Mouse (Mus musculus): ENCODE measurements around the gene Dusp7. TPM values are rescaled to one million over a fixed set of nuclear protein-coding genes. Genes with fewer than 3 reads are reported as not detected.

The Dusp7 gene
- polyA plus RNA-seq, 1 experiment from 2014 or later: 13.7 TPM

DNA sequence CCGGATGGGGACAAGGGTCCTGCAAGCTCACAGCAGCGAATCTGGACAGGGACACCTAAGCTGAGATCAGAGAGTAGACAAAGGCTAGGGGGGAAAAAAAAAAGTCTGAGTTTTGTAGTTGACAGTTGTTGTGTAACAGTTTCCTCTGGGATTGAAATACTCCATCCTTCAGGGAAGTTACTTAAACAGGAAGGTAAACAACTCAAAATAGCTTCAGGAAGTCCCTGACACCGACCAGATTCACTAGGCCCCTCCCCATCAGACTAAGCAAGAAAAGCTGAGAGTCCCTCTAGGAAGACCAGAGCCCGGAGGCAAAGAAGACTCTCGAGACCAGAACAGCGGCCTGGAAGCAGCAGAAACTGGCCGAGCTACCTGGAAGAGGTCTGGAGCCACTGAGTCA is 3.1 kb upstream of the Dusp7 start:
- Histone ChIP-seq H3K27me3 (ENCODE audit: insufficient read depth, low read length) (no peaks in the 10 kb centered on the region), H3K4me1 (ENCODE audit: insufficient read depth, low read length) (peaks cover 11% of the 10 kb centered on the region), H3K36me3 (ENCODE audit: insufficient read depth, low read length) (no peaks in the 10 kb centered on the region), H3K9ac (replicated peaks; ENCODE audit: low read length) (no peak overlapping the region; the same call in 1 of the 2 replicates), H3K9me3 (ENCODE audit: low read length) (no peaks in the 10 kb centered on the region), H3K4me3 (ENCODE audit: low read length) (no peak overlapping the region), H3K27ac (ENCODE audit: low read length) (peak overlapping the region; percentile 39), H3K4me2 (replicated peaks; ENCODE audit: low read depth, low read length) (no peak overlapping the region)
- WGBS: 74% methylated on average over 7 of the region's 7 CpGs
- ATAC-seq (ENCODE audit: low FRiP score, low TSS enrichment): no peak

DNA sequence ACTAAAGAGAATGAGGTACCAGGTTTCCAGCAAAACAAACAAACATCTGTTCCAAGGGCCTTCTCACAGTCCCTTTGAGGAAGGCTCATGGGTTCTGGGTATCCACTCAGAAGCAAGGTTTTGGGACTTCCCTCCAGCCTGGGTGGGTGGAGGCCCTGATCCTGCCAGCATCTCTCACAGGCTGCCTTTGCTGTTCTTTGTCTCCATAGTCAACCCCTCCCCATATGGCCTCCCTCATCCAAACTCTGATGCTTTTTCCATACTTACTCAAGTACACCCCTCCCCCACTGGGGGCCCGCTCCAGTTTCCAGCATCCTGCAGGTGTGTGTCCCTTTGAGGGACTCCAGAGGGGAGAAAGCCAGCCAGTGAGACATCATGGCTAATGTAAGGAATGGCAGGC is 2.2 kb upstream of the Dusp7 start:
- WGBS: 73% methylated on average over 1 of the region's 1 CpGs
- H3K9ac ChIP-seq (replicated peaks; ENCODE audit: low read length): no peak overlapping the region
- H3K4me2 ChIP-seq (replicated peaks; ENCODE audit: low read depth, low read length): no peak overlapping the region
- ATAC-seq (ENCODE audit: low FRiP score, low TSS enrichment): no peak
- H3K27me3 ChIP-seq (ENCODE audit: insufficient read depth, low read length): no peaks in the 10 kb centered on the region
- H3K36me3 ChIP-seq (ENCODE audit: insufficient read depth, low read length): peaks cover 2% of the 10 kb centered on the region; the same call in 1 of the 2 replicates
- H3K4me3 ChIP-seq (ENCODE audit: low read length): no peak overlapping the region
- no peaks in the 10 kb centered on the region for H3K9me3 ChIP-seq (ENCODE audit: low read length)
- no peak overlapping the region for H3K27ac ChIP-seq (ENCODE audit: low read length)
- H3K4me1 ChIP-seq (ENCODE audit: insufficient read depth, low read length): peaks cover 20% of the 10 kb centered on the region

DNA sequence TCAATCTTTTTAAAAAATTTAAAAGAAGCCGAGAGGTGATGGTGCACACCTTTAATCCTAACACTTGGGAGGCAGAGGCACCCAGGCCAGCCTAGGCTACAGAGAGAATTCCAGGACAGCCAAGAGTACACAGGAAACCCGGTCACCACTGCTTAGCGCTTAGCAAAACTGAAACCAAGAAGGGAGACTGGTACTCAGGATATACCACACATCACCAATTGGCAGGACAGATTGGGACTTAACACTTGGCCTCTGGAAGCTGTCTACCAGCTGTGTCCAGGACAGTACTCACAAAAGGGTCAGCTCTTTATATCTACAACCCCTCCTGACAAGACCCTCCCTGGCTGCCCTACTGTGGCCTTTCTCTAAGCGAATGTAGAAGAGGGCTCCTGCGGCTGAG is 1.4 kb upstream of the Dusp7 start:
- WGBS: 15% methylated on average over 5 of the region's 5 CpGs
- no peak for ATAC-seq (ENCODE audit: low FRiP score, low TSS enrichment)
- Histone ChIP-seq H3K27ac (ENCODE audit: low read length) (peak overlapping the region; percentile 73), H3K4me2 (replicated peaks; ENCODE audit: low read depth, low read length) (peak overlapping the region; percentile 97), H3K36me3 (ENCODE audit: insufficient read depth, low read length) (peaks cover 6% of the 10 kb centered on the region; the same call in 1 of the 2 replicates), H3K9me3 (ENCODE audit: low read length) (no peaks in the 10 kb centered on the region), H3K27me3 (ENCODE audit: insufficient read depth, low read length) (no peaks in the 10 kb centered on the region), H3K9ac (replicated peaks; ENCODE audit: low read length) (peak overlapping the region; percentile 60), H3K4me1 (ENCODE audit: insufficient read depth, low read length) (peaks cover 28% of the 10 kb centered on the region), H3K4me3 (ENCODE audit: low read length) (peak overlapping the region; percentile 76)

DNA sequence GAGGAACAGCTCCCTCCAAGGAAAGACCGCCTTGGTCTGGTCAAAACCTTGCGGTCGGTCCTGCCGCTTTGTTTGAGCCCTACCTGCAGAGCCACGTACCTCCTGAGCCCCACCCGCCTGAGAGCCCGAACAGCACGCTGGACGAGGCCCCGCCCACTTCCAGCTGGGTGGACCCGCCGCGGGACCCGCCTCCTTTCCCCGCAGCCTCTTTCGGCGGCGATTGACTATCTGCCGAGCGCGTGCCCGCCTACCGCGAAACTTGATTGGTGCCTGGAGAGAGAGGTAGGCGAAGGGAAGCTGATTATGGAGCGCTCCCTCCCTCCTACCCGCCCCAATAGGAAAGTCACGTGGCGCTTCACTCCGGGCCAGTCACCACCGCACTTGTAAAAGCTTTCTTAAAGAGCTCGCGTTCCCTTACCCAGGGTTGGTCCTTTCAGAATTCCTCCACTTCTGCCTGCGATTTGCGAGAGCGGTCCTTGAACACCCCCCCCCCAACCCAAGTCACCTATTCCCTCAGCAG is 780 bp upstream of the Dusp7 start:
- WGBS: 0% methylated on average over 36 of the region's 36 CpGs
- peak overlapping the region; percentile 97 for H3K4me2 ChIP-seq (replicated peaks; ENCODE audit: low read depth, low read length)
- no peaks in the 10 kb centered on the region for H3K27me3 ChIP-seq (ENCODE audit: insufficient read depth, low read length)
- no peaks in the 10 kb centered on the region for H3K9me3 ChIP-seq (ENCODE audit: low read length)
- peak overlapping the region; percentile 98 for H3K27ac ChIP-seq (ENCODE audit: low read length)
- H3K4me1 ChIP-seq (ENCODE audit: insufficient read depth, low read length): peaks cover 34% of the 10 kb centered on the region
- peak overlapping the region; percentile 76 for H3K4me3 ChIP-seq (ENCODE audit: low read length)
- H3K36me3 ChIP-seq (ENCODE audit: insufficient read depth, low read length): peaks cover 11% of the 10 kb centered on the region; the same call in 1 of the 2 replicates
- peak; percentile 91 for ATAC-seq (ENCODE audit: low FRiP score, low TSS enrichment)
- H3K9ac ChIP-seq (replicated peaks; ENCODE audit: low read length): peak overlapping the region; percentile 87

DNA sequence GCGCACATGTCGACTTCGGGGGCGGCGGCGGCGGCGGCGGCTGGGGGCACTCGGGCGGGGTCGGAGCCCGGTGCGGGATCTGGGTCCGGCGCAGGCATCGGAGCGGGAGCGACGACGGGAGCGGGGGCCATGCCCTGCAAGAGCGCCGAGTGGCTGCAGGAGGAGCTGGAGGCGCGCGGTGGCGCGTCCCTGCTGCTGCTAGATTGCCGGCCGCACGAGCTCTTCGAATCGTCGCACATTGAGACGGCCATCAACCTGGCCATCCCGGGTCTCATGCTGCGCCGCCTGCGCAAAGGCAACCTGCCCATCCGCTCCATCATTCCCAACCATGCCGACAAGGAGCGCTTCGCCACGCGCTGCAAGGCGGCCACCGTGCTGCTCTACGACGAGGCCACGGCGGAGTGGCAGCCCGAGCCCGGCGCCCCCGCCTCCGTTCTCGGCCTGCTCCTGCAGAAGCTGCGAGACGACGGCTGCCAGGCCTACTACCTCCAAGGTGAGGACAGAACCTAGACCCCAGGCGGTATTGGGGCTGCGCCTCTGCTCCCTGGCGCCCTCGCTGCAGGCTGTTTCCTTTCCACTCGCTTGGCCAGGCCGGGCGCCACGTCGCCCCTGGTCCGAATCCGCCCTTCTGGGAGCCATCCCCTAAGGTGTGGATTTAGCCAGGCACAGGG is 534 bp downstream of the Dusp7 start:
- no peak for ATAC-seq (ENCODE audit: low FRiP score, low TSS enrichment)
- H3K9me3 ChIP-seq (ENCODE audit: low read length): no peaks in the 10 kb centered on the region
- H3K36me3 ChIP-seq (ENCODE audit: insufficient read depth, low read length): peaks cover 23% of the 10 kb centered on the region
- H3K27ac ChIP-seq (ENCODE audit: low read length): peak overlapping the region; percentile 98
- under 1% methylated on average over 69 of the region's 72 CpGs for WGBS
- peak overlapping the region; percentile 76 for H3K4me3 ChIP-seq (ENCODE audit: low read length)
- peaks cover 37% of the 10 kb centered on the region for H3K4me1 ChIP-seq (ENCODE audit: insufficient read depth, low read length)
- H3K9ac ChIP-seq (replicated peaks; ENCODE audit: low read length): peak overlapping the region; percentile 87
- H3K4me2 ChIP-seq (replicated peaks; ENCODE audit: low read depth, low read length): peak overlapping the region; percentile 97
- H3K27me3 ChIP-seq (ENCODE audit: insufficient read depth, low read length): no peaks in the 10 kb centered on the region

DNA sequence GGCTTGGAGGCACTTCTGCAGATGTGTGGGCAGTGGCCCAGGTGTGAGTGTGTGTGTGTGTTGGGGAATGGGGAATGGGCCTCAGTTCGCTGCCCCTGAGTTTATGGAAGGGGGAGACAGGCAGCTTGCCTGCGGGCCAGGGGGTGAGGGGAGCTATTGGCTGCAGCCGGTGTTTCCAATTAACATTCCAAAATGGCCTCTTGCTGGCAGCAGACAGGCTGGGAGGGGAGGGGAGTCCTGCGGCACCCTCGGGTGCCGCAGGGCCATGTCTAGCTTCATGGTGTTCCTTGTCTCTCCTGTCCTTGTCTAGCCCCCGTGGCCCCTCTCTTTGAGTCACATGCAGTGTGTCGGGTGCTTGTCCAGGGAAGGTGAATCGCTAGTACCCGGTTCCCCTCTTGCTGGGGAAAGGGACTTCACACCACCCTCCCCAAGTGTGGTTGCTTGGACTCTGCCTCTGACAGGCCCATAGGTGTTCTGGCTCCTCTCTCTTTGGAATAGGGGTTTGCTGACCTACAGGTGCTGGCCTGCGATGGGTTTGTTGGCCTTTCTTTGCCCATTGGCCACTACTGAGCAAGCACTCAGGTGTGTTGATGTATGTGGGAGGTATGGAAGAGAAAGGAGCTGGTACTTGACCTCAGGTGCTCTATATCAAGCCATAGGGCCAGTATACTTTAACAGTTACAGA is 1.5 kb downstream of the Dusp7 start:
- 7% methylated on average over 11 of the region's 11 CpGs for WGBS
- H3K4me1 ChIP-seq (ENCODE audit: insufficient read depth, low read length): peaks cover 37% of the 10 kb centered on the region

DNA sequence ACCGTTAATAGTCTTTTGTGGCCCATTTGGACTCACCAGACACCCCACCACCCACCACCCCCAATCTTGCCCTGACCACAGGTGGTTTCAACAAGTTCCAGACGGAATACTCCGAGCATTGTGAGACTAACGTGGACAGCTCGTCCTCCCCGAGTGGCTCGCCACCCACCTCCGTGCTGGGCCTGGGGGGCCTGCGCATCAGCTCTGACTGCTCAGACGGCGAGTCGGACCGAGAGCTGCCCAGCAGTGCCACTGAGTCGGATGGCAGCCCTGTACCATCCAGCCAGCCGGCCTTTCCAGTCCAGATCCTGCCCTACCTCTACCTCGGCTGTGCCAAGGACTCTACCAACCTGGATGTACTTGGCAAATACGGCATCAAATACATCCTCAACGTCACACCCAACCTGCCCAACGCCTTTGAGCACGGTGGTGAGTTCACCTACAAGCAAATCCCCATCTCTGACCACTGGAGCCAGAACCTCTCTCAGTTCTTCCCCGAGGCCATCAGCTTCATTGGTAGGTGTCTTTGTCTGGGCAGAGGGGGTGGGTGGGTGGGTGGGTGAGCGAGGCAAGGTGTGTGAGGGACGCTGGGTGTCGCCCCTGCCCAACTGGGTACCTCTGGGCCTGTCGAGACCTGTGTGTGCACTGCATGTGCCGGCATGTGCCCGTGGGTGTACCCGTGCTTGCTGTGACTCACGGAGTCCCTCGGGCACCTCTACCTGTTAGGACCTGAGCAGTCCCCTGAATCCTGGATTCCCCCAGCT is 2.4 kb downstream of the Dusp7 start:
- no peaks in the 10 kb centered on the region for H3K9me3 ChIP-seq (ENCODE audit: low read length)
- H3K4me1 ChIP-seq (ENCODE audit: insufficient read depth, low read length): peaks cover 37% of the 10 kb centered on the region
- H3K4me3 ChIP-seq (ENCODE audit: low read length): peak overlapping the region; percentile 76
- H3K36me3 ChIP-seq (ENCODE audit: insufficient read depth, low read length): peaks cover 31% of the 10 kb centered on the region
- peak overlapping the region; percentile 89 for H3K27ac ChIP-seq (ENCODE audit: low read length)
- ATAC-seq (ENCODE audit: low FRiP score, low TSS enrichment): no peak
- peak overlapping the region; percentile 97 for H3K4me2 ChIP-seq (replicated peaks; ENCODE audit: low read depth, low read length)
- H3K27me3 ChIP-seq (ENCODE audit: insufficient read depth, low read length): no peaks in the 10 kb centered on the region
- H3K9ac ChIP-seq (replicated peaks; ENCODE audit: low read length): peak overlapping the region; percentile 87
- 73% methylated on average over 30 of the region's 30 CpGs for WGBS

More for the DNA sequence above, 1.5 kb downstream of the Dusp7 start:
- H3K27me3 ChIP-seq (ENCODE audit: insufficient read depth, low read length): no peaks in the 10 kb centered on the region
- no peaks in the 10 kb centered on the region for H3K9me3 ChIP-seq (ENCODE audit: low read length)
- H3K4me3 ChIP-seq (ENCODE audit: low read length): peak overlapping the region; percentile 76
- H3K27ac ChIP-seq (ENCODE audit: low read length): peak overlapping the region; percentile 98
- H3K36me3 ChIP-seq (ENCODE audit: insufficient read depth, low read length): peaks cover 28% of the 10 kb centered on the region
- peak overlapping the region; percentile 97 for H3K4me2 ChIP-seq (replicated peaks; ENCODE audit: low read depth, low read length)
- ATAC-seq (ENCODE audit: low FRiP score, low TSS enrichment): no peak
- peak overlapping the region; percentile 87 for H3K9ac ChIP-seq (replicated peaks; ENCODE audit: low read length)

DNA sequence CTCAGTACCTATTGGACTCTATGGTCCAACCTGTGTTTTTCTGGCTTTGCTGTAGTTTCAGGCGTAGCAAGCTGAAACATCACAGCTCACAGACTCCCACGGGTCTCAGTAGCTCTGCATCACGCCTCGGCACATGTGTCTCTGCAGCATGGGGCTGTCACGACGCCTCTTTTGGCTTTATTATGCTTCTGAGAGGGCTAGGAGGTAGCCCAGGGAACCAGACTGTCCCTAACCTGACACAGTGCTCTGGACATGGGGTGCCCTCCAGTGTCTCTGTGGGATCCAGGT is 2.9 kb downstream of the Dusp7 start:
- H3K27me3 ChIP-seq (ENCODE audit: insufficient read depth, low read length): no peaks in the 10 kb centered on the region
- H3K9ac ChIP-seq (replicated peaks; ENCODE audit: low read length): peak overlapping the region; percentile 56
- peak overlapping the region; percentile 89 for H3K27ac ChIP-seq (ENCODE audit: low read length)
- peaks cover 37% of the 10 kb centered on the region for H3K4me1 ChIP-seq (ENCODE audit: insufficient read depth, low read length)
- ATAC-seq (ENCODE audit: low FRiP score, low TSS enrichment): no peak
- H3K4me3 ChIP-seq (ENCODE audit: low read length): peak overlapping the region; percentile 76
- H3K4me2 ChIP-seq (replicated peaks; ENCODE audit: low read depth, low read length): peak overlapping the region; percentile 97
- H3K36me3 ChIP-seq (ENCODE audit: insufficient read depth, low read length): peaks cover 32% of the 10 kb centered on the region
- WGBS: 17% methylated on average over 6 of the region's 6 CpGs
- no peaks in the 10 kb centered on the region for H3K9me3 ChIP-seq (ENCODE audit: low read length)

DNA sequence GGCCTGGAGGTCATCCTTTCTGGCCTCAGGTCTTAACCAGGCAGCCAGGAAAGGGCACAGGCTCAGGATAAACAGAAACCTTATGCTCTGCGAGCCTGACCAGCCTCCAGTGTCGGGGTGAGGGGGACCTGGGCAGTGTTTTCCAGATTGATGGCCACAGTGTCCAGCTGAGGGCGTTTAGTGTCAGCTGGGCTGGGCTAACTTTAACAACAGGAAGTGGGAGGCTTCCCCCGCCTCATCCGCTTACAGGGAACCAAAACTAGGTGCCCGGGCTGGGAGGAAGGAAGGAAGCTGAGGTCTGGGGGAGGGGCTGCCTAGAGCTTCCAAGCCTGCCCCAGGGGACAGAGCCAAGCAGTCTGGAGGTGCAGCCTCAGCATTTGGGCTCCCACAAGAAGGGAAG is 3.3 kb downstream of the Dusp7 start:
- ATAC-seq (ENCODE audit: low FRiP score, low TSS enrichment): no peak
- peak overlapping the region; percentile 76 for H3K4me3 ChIP-seq (ENCODE audit: low read length)
- peak overlapping the region; percentile 89 for H3K27ac ChIP-seq (ENCODE audit: low read length)
- 7% methylated on average over 6 of the region's 6 CpGs for WGBS
- peak overlapping the region; percentile 97 for H3K4me2 ChIP-seq (replicated peaks; ENCODE audit: low read depth, low read length)
- H3K27me3 ChIP-seq (ENCODE audit: insufficient read depth, low read length): no peaks in the 10 kb centered on the region
- H3K36me3 ChIP-seq (ENCODE audit: insufficient read depth, low read length): peaks cover 35% of the 10 kb centered on the region
- peaks cover 34% of the 10 kb centered on the region for H3K4me1 ChIP-seq (ENCODE audit: insufficient read depth, low read length)
- no peaks in the 10 kb centered on the region for H3K9me3 ChIP-seq (ENCODE audit: low read length)
- H3K9ac ChIP-seq (replicated peaks; ENCODE audit: low read length): peak overlapping the region; percentile 56
